Comparison of ENCODE assay signal across 14 mouse cellular contexts in the genomic region with DNA sequence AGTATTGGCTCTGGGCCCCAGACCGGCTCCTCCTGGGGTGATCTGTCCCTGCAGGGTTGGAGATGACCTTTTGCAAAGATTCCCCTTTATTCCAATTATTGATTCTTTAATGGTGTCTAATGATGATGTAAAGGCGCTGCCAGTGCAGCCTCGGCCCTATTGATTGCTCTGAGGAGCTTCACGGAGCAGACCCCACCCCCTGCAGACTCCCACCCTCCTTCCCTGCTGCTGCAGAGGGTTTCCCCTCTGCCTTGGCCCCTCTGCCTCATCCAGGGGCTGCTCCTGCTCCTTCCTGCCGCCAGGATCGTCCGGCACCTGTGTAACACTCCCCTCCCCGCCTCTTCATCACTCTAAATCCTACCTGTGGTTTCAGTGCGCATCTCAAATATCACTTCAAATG.
A peak's percentile ranks its signal among the peaks of the same experiment; 100 is the strongest.
DNase-seq lines count a peak whose midpoint lies in the region; ATAC-seq lines count a peak whose summit lies in the region.
"Had no signal": no experiment of that assay in that cellular context is flagged by ENCODE, and none has a peak within 500 bp of the region (broad histone marks: within the 10 kb centered on the region; RNA-seq: fewer than 3 reads in every experiment).

No protein-coding gene starts in this region.

- peaks cover 29% of the 10 kb centered on the region for H3K4me1 ChIP-seq in heart, embryonic 10.5 days
- peaks cover 61% of the 10 kb centered on the region for H3K4me1 ChIP-seq in hindbrain, embryonic 13.5 days (replicated peaks)
- H3K4me1 ChIP-seq in midbrain, embryonic 14.5 days (ENCODE audit: control insufficient read depth, insufficient read depth, low read length): peaks cover 29% of the 10 kb centered on the region
- H3K4me1 ChIP-seq in neural tube, embryonic 15.5 days: peaks cover 42% of the 10 kb centered on the region

- H3K9me3 ChIP-seq in heart, embryonic 10.5 days: no peaks in the 10 kb centered on the region
- H3K9me3 ChIP-seq in hindbrain, embryonic 13.5 days: no peaks in the 10 kb centered on the region
- H3K9me3 ChIP-seq in midbrain, embryonic 14.5 days (ENCODE audit: control insufficient read depth, low read length): no peaks in the 10 kb centered on the region
- no peaks in the 10 kb centered on the region for H3K9me3 ChIP-seq in neural tube, embryonic 15.5 days (replicated peaks)

- no peak overlapping the region for H3K4me2 ChIP-seq in hindbrain, embryonic 13.5 days
- 0 out of 2 replicates have a peak overlapping the region, but pooled peaks have one; percentile 0 for H3K4me2 ChIP-seq in midbrain, embryonic 14.5 days (ENCODE audit: low read length)
- no peak overlapping the region for H3K4me2 ChIP-seq in neural tube, embryonic 15.5 days

- peak overlapping the region; percentile 21; the same call in 1 of the 2 replicates for H3K9ac ChIP-seq in hindbrain, embryonic 13.5 days
- no peak overlapping the region for H3K9ac ChIP-seq in midbrain, embryonic 14.5 days (replicated peaks; ENCODE audit: low read length)
- H3K9ac ChIP-seq in neural tube, embryonic 15.5 days (replicated peaks): no peak overlapping the region; the same call in 1 of the 2 replicates

- no peaks in the 10 kb centered on the region for H3K36me3 ChIP-seq in heart, embryonic 10.5 days
- no peaks in the 10 kb centered on the region for H3K36me3 ChIP-seq in hindbrain, embryonic 13.5 days
- H3K36me3 ChIP-seq in midbrain, embryonic 14.5 days (ENCODE audit: control insufficient read depth, insufficient read depth, low read length): no peaks in the 10 kb centered on the region
- H3K36me3 ChIP-seq in neural tube, embryonic 15.5 days: no peaks in the 10 kb centered on the region

- peak; percentile 18; the same call in 1 of the 2 replicates for ATAC-seq in hindbrain, embryonic 13.5 days (ENCODE audit: low FRiP score)
- no peak for ATAC-seq in midbrain, embryonic 14.5 days (ENCODE audit: low FRiP score, low TSS enrichment)
- no peak for ATAC-seq in neural tube, embryonic 15.5 days (ENCODE audit: low FRiP score)
- no peak for ATAC-seq in megakaryocyte progenitor cell, adult 5-6 weeks (replicated peaks; ENCODE audit: poor library complexity)

- no peak for DNase-seq in heart, embryonic 10.5 days (ENCODE audit: low spot score)
- DNase-seq in heart, postnatal 4 days: no peak
- DNase-seq in midbrain, embryonic 14.5 days: no peak
- no peak for DNase-seq in urinary bladder, postnatal 25 days (ENCODE audit: low spot score)
- no peak for DNase-seq in gastrocnemius, adult 8-10 months (ENCODE audit: low spot score in 2 of 2)
- DNase-seq: B cell, adult 2 months; gastrocnemius, postnatal 25 days; kidney, adult 2 months; kidney, postnatal 4 days; lung, adult 2 months had no signal

- H3K27me3 ChIP-seq in heart, embryonic 10.5 days (ENCODE audit: insufficient read depth, poor library complexity, severe bottlenecking): 0 out of 2 replicates have a peak, but pooled peaks cover 10% of the 10 kb centered on the region
- H3K27me3 ChIP-seq in hindbrain, embryonic 13.5 days: no peaks in the 10 kb centered on the region
- H3K27me3 ChIP-seq in midbrain, embryonic 14.5 days (ENCODE audit: control insufficient read depth, insufficient read depth, low read length): no peaks in the 10 kb centered on the region
- no peaks in the 10 kb centered on the region for H3K27me3 ChIP-seq in neural tube, embryonic 15.5 days (replicated peaks)

- no peak overlapping the region for H3K4me3 ChIP-seq in heart, embryonic 10.5 days
- no peak overlapping the region for H3K4me3 ChIP-seq in hindbrain, embryonic 13.5 days
- H3K4me3 ChIP-seq in midbrain, embryonic 14.5 days (replicated peaks; ENCODE audit: low read depth, low read length): no peak overlapping the region
- no peak overlapping the region for H3K4me3 ChIP-seq in neural tube, embryonic 15.5 days (replicated peaks)
- H3K4me3 ChIP-seq: myocyte had no signal

- WGBS in heart, embryonic 10.5 days: 43% methylated on average over 9 of the region's 9 CpGs
- WGBS in hindbrain, embryonic 13.5 days: 26% methylated on average over 9 of the region's 9 CpGs
- 16% methylated on average over 9 of the region's 9 CpGs for WGBS in midbrain, embryonic 14.5 days
- 25% methylated on average over 9 of the region's 9 CpGs for WGBS in neural tube, embryonic 15.5 days

- H3K27ac ChIP-seq in heart, embryonic 10.5 days: 0 out of 2 replicates have a peak overlapping the region, but pooled peaks have one; percentile 18
- H3K27ac ChIP-seq in hindbrain, embryonic 13.5 days: peak overlapping the region; percentile 84
- peak overlapping the region; percentile 84 for H3K27ac ChIP-seq in midbrain, embryonic 14.5 days (replicated peaks; ENCODE audit: low read depth, low read length)
- peak overlapping the region; percentile 85 for H3K27ac ChIP-seq in neural tube, embryonic 15.5 days (replicated peaks)

Comparison
In these comparisons a context has a peak if more than half of its experiments do, and no peak if none do; other contexts are left out.
1. H3K27ac ChIP-seq: peak in every context shown above with its lines; median percentile 85 in neural tube, embryonic 15.5 days; 84 in hindbrain, embryonic 13.5 days; 84 in midbrain, embryonic 14.5 days; 18 in heart, embryonic 10.5 days.